Mouse (Mus musculus): Measurements from ENCODE around the gene 4933416C03Rik. TPM values are rescaled to one million over a fixed set of nuclear protein-coding genes. Genes with fewer than 3 reads are reported as not detected.

4933416C03Rik gene
- polyA plus RNA-seq (2015; fragmentation: Illumina TruSeq; extraction: RNeasy Lipid Tissue Mini Kit (QIAGEN cat#74804); ENCODE audit: insufficient read depth, low replicate concordance), result not detected

GRCm38 (mm10) chr10:116113867-116114474 is at the start of gene 4933416C03Rik:
Gene 4933416C03Rik (minus strand): TSS chr10:116113917.

Other genes starting within 250 kb of the 4933416C03Rik start
- gene Ptprr, start 95.7 kb downstream of the 4933416C03Rik start, polyA plus RNA-seq (2015; fragmentation: Illumina TruSeq; extraction: RNeasy Lipid Tissue Mini Kit (QIAGEN cat#74804); ENCODE audit: insufficient read depth, low replicate concordance), result 0.55 TPM
- 22.1 TPM for gene Ptprb, start 161.6 kb upstream of the 4933416C03Rik start, polyA plus RNA-seq (2015; fragmentation: Illumina TruSeq; extraction: RNeasy Lipid Tissue Mini Kit (QIAGEN cat#74804); ENCODE audit: insufficient read depth, low replicate concordance)